Mouse (Mus musculus) liver, adult 2 months (tissue): ENCODE data around the gene 4930404H24Rik.

ENCODE experiments used
- CTCF ChIP-seq: fragments of 200-500 bp; IDR thresholded peaks from 2 replicates; pipeline ENCODE4 v1.5.1; 2011; ENCODE audit warnings: low read depth, low read length, control low read depth
- POLR2A ChIP-seq: fragments of 200-500 bp; IDR thresholded peaks from 2 replicates; pipeline ENCODE4 v1.6.1; 2011; ENCODE audit warnings: low read length, control low read depth; ENCODE audit not compliant: insufficient read depth; ENCODE audit errors: extremely low read depth

- TF ChIP-seq POLR2A = no peak
- no peak for TF ChIP-seq CTCF
These were observed 34.4 kb downstream of the 4930404H24Rik start for GRCm38 (mm10) chr2:153526850-153527530.
